Mouse (Mus musculus): ENCODE data around the gene Fam155a. TPM values are rescaled to one million over a fixed set of nuclear protein-coding genes. Genes with fewer than 3 reads are reported as not detected.

Fam155a gene
- polyA plus RNA-seq, 1 experiment = 0.37 TPM

GRCm38 (mm10) chr8:9309456-9309855, 461.5 kb downstream of the Fam155a start:
- Histone ChIP-seq H3K36me3 (ENCODE audit: control insufficient read depth, insufficient read depth, low read length) (no peaks in the 10 kb centered on the region), H3K27me3 (ENCODE audit: control insufficient read depth, insufficient read depth, low read length) (no peaks in the 10 kb centered on the region), H3K4me1 (ENCODE audit: control insufficient read depth, insufficient read depth, insufficient read length, low read length) (no peaks in the 10 kb centered on the region), H3K4me3 (ENCODE audit: low read depth, low read length) (no peak overlapping the region), H3K27ac (ENCODE audit: insufficient read depth, low read depth, low read length) (no peak overlapping the region)
- TF ChIP-seq POLR2A (IDR thresholded peaks at IDR 0.05; ENCODE audit: low read depth, low read length) (no peak), CTCF (IDR thresholded peaks at IDR 0.05; ENCODE audit: extremely low read depth, insufficient read length, insufficient replicate concordance, low read depth, low read length) (no peak)
- 34% methylated on average over 8 of the region's 8 CpGs for WGBS

- H3K27ac ChIP-seq (ENCODE audit: insufficient read depth, low read depth, low read length) = no peak overlapping the region
- H3K4me3 ChIP-seq (ENCODE audit: low read depth, low read length) = no peak overlapping the region
- WGBS = 83% methylated on average over 6 of the region's 6 CpGs
- no peaks in the 10 kb centered on the region for H3K4me1 ChIP-seq (ENCODE audit: control insufficient read depth, insufficient read depth, insufficient read length, low read length)
- H3K36me3 ChIP-seq (ENCODE audit: control insufficient read depth, insufficient read depth, low read length) = no peaks in the 10 kb centered on the region
- no peaks in the 10 kb centered on the region for H3K27me3 ChIP-seq (ENCODE audit: control insufficient read depth, insufficient read depth, low read length)
- no peak for TF ChIP-seq CTCF (IDR thresholded peaks at IDR 0.05; ENCODE audit: extremely low read depth, insufficient read length, insufficient replicate concordance, low read depth, low read length)
- TF ChIP-seq POLR2A (IDR thresholded peaks at IDR 0.05; ENCODE audit: low read depth, low read length) = no peak
Observed at GRCm38 (mm10) chr8:9303526-9304135, 467.3 kb downstream of the Fam155a start.

- Histone ChIP-seq H3K4me3 (ENCODE audit: low read depth, low read length) (no peak overlapping the region), H3K4me1 (ENCODE audit: control insufficient read depth, insufficient read depth, insufficient read length, low read length) (no peaks in the 10 kb centered on the region), H3K27me3 (ENCODE audit: control insufficient read depth, insufficient read depth, low read length) (no peaks in the 10 kb centered on the region), H3K36me3 (ENCODE audit: control insufficient read depth, insufficient read depth, low read length) (no peaks in the 10 kb centered on the region), H3K27ac (ENCODE audit: insufficient read depth, low read depth, low read length) (no peak overlapping the region)
- 75% methylated on average over 2 of the region's 2 CpGs for WGBS
- TF ChIP-seq POLR2A (IDR thresholded peaks at IDR 0.05; ENCODE audit: low read depth, low read length) (no peak), CTCF (IDR thresholded peaks at IDR 0.05; ENCODE audit: extremely low read depth, insufficient read length, insufficient replicate concordance, low read depth, low read length) (no peak)
Observed at GRCm38 (mm10) chr8:9295046-9295445, 475.9 kb downstream of the Fam155a start.

- H3K36me3 ChIP-seq (ENCODE audit: control insufficient read depth, insufficient read depth, low read length) = no peaks in the 10 kb centered on the region
- no peak overlapping the region for H3K27ac ChIP-seq (ENCODE audit: insufficient read depth, low read depth, low read length)
- H3K27me3 ChIP-seq (ENCODE audit: control insufficient read depth, insufficient read depth, low read length) = no peaks in the 10 kb centered on the region
- no peak overlapping the region for H3K4me3 ChIP-seq (ENCODE audit: low read depth, low read length)
- no peak for TF ChIP-seq CTCF (IDR thresholded peaks at IDR 0.05; ENCODE audit: extremely low read depth, insufficient read length, insufficient replicate concordance, low read depth, low read length)
- TF ChIP-seq POLR2A (IDR thresholded peaks at IDR 0.05; ENCODE audit: low read depth, low read length) = no peak
- no peaks in the 10 kb centered on the region for H3K4me1 ChIP-seq (ENCODE audit: control insufficient read depth, insufficient read depth, insufficient read length, low read length)
- 60% methylated on average over 2 of the region's 2 CpGs for WGBS
Observed at GRCm38 (mm10) chr8:9292532-9292931, 478.4 kb downstream of the Fam155a start.

- WGBS = 22% methylated on average over 8 of the region's 8 CpGs
- H3K27me3 ChIP-seq (ENCODE audit: control insufficient read depth, insufficient read depth, low read length) = no peaks in the 10 kb centered on the region
- no peak for TF ChIP-seq POLR2A (IDR thresholded peaks at IDR 0.05; ENCODE audit: low read depth, low read length)
- no peak overlapping the region for H3K27ac ChIP-seq (ENCODE audit: insufficient read depth, low read depth, low read length)
- no peaks in the 10 kb centered on the region for H3K4me1 ChIP-seq (ENCODE audit: control insufficient read depth, insufficient read depth, insufficient read length, low read length)
- no peaks in the 10 kb centered on the region for H3K36me3 ChIP-seq (ENCODE audit: control insufficient read depth, insufficient read depth, low read length)
- no peak overlapping the region for H3K4me3 ChIP-seq (ENCODE audit: low read depth, low read length)
Observed at GRCm38 (mm10) chr8:9288015-9288729, 482.8 kb downstream of the Fam155a start.

- Histone ChIP-seq H3K4me3 (ENCODE audit: low read depth, low read length) (no peak overlapping the region), H3K36me3 (ENCODE audit: control insufficient read depth, insufficient read depth, low read length) (no peaks in the 10 kb centered on the region), H3K27me3 (ENCODE audit: control insufficient read depth, insufficient read depth, low read length) (no peaks in the 10 kb centered on the region), H3K27ac (ENCODE audit: insufficient read depth, low read depth, low read length) (no peak overlapping the region), H3K4me1 (ENCODE audit: control insufficient read depth, insufficient read depth, insufficient read length, low read length) (no peaks in the 10 kb centered on the region)
- TF ChIP-seq POLR2A (IDR thresholded peaks at IDR 0.05; ENCODE audit: low read depth, low read length) (no peak), CTCF (IDR thresholded peaks at IDR 0.05; ENCODE audit: extremely low read depth, insufficient read length, insufficient replicate concordance, low read depth, low read length) (no peak)
- 60% methylated on average over 8 of the region's 8 CpGs for WGBS
Observed at GRCm38 (mm10) chr8:9274117-9274516, 496.8 kb downstream of the Fam155a start.

- Histone ChIP-seq H3K27ac (ENCODE audit: insufficient read depth, low read depth, low read length) (no peak overlapping the region), H3K36me3 (ENCODE audit: control insufficient read depth, insufficient read depth, low read length) (no peaks in the 10 kb centered on the region), H3K4me1 (ENCODE audit: control insufficient read depth, insufficient read depth, insufficient read length, low read length) (no peaks in the 10 kb centered on the region), H3K4me3 (ENCODE audit: low read depth, low read length) (no peak overlapping the region), H3K27me3 (ENCODE audit: control insufficient read depth, insufficient read depth, low read length) (no peaks in the 10 kb centered on the region)
- TF ChIP-seq POLR2A (IDR thresholded peaks at IDR 0.05; ENCODE audit: low read depth, low read length) (no peak), CTCF (IDR thresholded peaks at IDR 0.05; ENCODE audit: extremely low read depth, insufficient read length, insufficient replicate concordance, low read depth, low read length) (no peak)
- WGBS = 81% methylated on average over 8 of the region's 8 CpGs
Observed at GRCm38 (mm10) chr8:9264378-9264777, 506.6 kb downstream of the Fam155a start.
